Mouse (Mus musculus) kidney, adult 2 months (tissue): Measurements from ENCODE around the gene Exoc7. TPM values are rescaled to one million over a fixed set of nuclear protein-coding genes. Genes with fewer than 3 reads are reported as not detected.

Experiments used
- DNase-seq: peaks from one replicate; pipeline ENCODE4 v3.0.0; 2021
- H3K27ac ChIP-seq: fragments of 200-500 bp; 2 replicates; pipeline ENCODE4 v1.5.1; 2012; ENCODE audit warnings: low read depth, low read length, control low read depth, inconsistent platforms; ENCODE audit not compliant: insufficient read depth
- H3K27me3 ChIP-seq: fragments of 200-500 bp; replicated peaks from 2 replicates; pipeline ENCODE4 v1.6.1; 2012; ENCODE audit warnings: mild to moderate bottlenecking, moderate library complexity, low read length, inconsistent platforms; ENCODE audit not compliant: control insufficient read depth, insufficient read depth
- H3K36me3 ChIP-seq: fragments of 200-500 bp; 2 replicates; pipeline ENCODE4 v1.6.1; 2012; ENCODE audit warnings: mild to moderate bottlenecking, moderate library complexity, low read length, inconsistent platforms; ENCODE audit not compliant: control insufficient read depth, insufficient read depth
- H3K4me1 ChIP-seq: fragments of 200-500 bp; 2 replicates; pipeline ENCODE4 v1.6.1; 2011; ENCODE audit warnings: low read length; ENCODE audit not compliant: control insufficient read depth, insufficient read depth
- H3K4me3 ChIP-seq: fragments of 200-500 bp; 2 replicates; pipeline ENCODE4 v1.5.1; 2011; ENCODE audit warnings: mild to moderate bottlenecking, low read depth, low read length, control low read depth; ENCODE audit not compliant: insufficient read depth
- CTCF ChIP-seq: fragments of 200-500 bp; conservative IDR thresholded peaks from 2 replicates; pipeline ENCODE4 v1.5.1; 2011; ENCODE audit warnings: low read depth, mild to moderate bottlenecking, control low read depth, low read length, moderate library complexity, mixed read lengths; ENCODE audit not compliant: insufficient read depth, insufficient read length
- POLR2A ChIP-seq: fragments of 200-500 bp; IDR thresholded peaks from one replicate; pipeline ENCODE4 v1.6.1; 2011; ENCODE audit warnings: low read depth, low read length, control low read depth
- WGBS: fragments of 180-500 bp; shearing (Covaris S2); methylation state at CpG from one replicate; pipeline ENCODE4 v1.1.7; 2018; 5-methylcytosine and 5-hydroxymethylcytosine counted together
- polyA plus RNA-seq: library from polyadenylated mRNA; depleted of rRNA; stranded (reverse); fragments of >200 nt; gene quantifications from 2 replicates; pipeline ENCODE4 v1.2.3, GENCODE M21; 2012

The Exoc7 gene
- polyA plus RNA-seq, 1 experiment = 33.5 TPM

- Histone ChIP-seq H3K27me3 (no peaks in the 10 kb centered on the region), H3K36me3 (no peaks in the 10 kb centered on the region; the same call in none of the 2 replicates)
Measured at GRCm38 (mm10) chr11:116297017-116297416, 10.0 kb downstream of the Exoc7 start.

DNA sequence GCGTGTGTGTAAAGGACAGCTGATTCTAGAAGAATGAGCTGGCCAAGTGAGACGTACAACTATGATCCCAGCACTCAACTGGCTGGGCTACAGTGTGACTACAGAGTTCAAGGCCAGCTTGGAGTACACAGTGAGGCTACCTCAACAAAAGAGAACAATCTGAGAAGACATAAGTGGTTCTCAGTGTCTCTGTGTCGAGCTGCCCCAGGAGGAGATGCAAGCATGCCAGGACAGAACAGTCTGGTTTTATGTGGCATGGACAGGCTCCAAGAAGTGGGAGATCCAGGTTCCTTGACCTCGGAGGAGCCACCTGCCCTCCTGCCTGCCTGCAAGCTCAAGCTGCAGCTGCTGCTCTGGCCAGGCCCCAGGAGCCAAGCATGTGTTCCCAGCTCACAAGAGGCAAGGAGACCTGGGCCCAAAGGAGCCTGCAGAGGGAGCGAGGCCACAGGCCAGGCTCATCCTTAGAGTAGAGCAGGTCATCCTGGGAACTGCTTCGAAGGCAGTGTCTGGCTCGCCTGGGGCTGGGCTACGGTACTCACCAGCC lies 10.8 kb downstream of the Exoc7 start:
- no peak for TF ChIP-seq POLR2A
- no peak for TF ChIP-seq CTCF
- no peak for DNase-seq
- H3K27ac ChIP-seq = no peak overlapping the region
- 86% methylated on average over 8 of the region's 8 CpGs for WGBS
- no peaks in the 10 kb centered on the region for H3K27me3 ChIP-seq
- H3K4me1 ChIP-seq = no peaks in the 10 kb centered on the region
- H3K4me3 ChIP-seq = no peak overlapping the region
- H3K36me3 ChIP-seq = no peaks in the 10 kb centered on the region; the same call in none of the 2 replicates

More at GRCm38 (mm10) chr11:116297017-116297416, 10.0 kb downstream of the Exoc7 start:
- Histone ChIP-seq H3K4me1 (no peaks in the 10 kb centered on the region), H3K27ac (no peak overlapping the region), H3K4me3 (no peak overlapping the region)
- DNase-seq = no peak
- TF ChIP-seq CTCF = no peak
- no peak for TF ChIP-seq POLR2A
- 82% methylated on average over 3 of the region's 3 CpGs for WGBS

DNA sequence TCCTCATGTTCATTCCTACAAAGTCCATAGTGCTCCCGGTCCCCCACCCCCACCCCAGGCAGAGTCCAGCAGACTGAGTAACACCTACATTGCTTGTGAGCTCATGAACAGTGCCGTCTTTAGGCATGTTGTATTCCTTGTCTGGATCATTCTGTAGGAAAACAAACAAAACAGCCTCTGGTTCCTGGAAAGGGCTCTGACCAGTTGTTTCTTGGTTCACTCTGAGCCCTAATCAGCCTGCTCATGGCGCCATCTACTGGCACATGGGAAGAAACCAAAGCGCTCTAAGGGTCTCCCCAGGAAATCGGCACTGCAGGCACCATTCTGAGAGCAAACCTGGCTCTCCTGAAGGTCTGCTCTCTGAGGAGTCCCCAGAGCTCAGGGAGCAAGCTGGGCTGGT lies 12.7 kb downstream of the Exoc7 start:
- Histone ChIP-seq H3K36me3 (no peaks in the 10 kb centered on the region), H3K4me1 (no peaks in the 10 kb centered on the region), H3K27ac (no peak overlapping the region), H3K4me3 (no peak overlapping the region), H3K27me3 (no peaks in the 10 kb centered on the region)
- TF ChIP-seq CTCF (peak; percentile 79), POLR2A (no peak)
- DNase-seq = peak; percentile 70
- 22% methylated on average over 5 of the region's 5 CpGs for whole genome bisulfite sequencing

DNA sequence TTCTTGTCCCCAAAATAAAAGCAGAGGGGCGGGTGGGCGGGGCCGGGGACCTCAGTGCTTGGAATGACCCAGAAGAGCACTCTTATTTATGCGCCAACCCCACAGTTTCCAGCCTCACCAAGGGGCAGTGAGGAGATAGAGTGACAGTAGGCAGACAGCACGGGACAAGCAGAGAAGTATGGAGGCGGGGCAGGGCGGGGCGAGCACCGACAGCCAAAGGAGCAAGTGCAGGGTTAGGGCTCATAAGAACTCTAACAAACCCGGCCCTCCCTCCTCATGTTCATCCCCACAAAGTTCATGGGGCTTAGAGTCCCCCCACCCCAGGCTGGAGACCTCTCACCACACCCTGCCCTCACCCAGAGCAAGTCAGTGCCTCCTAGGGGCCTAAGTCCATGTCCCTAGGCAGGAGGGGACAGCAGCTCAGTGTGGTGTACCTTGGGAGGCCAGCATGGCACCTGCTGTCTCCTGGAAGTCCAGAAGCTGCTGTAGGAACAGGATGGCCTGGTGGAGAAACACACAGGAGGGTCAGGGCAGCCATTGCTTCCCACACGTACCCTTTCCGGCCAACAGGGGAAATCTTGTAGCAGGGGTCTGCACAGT lies 13.4 kb downstream of the Exoc7 start:
- H3K4me1 ChIP-seq = no peaks in the 10 kb centered on the region
- WGBS = 91% methylated on average over 12 of the region's 12 CpGs
- TF ChIP-seq POLR2A (no peak), CTCF (no peak)
- no peak for DNase-seq
- no peak overlapping the region for H3K4me3 ChIP-seq
- no peaks in the 10 kb centered on the region for H3K36me3 ChIP-seq
- no peaks in the 10 kb centered on the region for H3K27me3 ChIP-seq
- no peak overlapping the region for H3K27ac ChIP-seq

DNA sequence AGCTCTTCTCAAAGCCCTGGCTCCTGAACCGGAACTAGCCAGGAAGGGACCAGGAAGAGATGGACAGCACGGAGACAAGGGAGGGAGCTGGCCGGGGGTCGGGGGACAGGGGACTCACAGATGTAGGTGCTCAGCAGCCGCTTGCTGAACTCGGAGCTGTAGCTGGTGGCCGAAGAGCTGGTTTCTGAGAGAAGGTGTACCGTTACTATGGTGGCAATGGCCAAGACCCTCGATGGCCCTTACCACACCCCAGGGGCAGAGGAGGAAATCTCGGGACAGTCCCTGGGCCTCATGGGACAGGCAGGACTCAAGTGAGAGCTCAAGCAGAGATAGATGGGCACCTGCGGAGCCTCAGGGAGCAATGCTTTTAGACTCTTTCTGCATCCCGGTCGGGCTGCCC lies 14.6 kb downstream of the Exoc7 start:
- Histone ChIP-seq H3K36me3 (no peaks in the 10 kb centered on the region; the same call in 1 of the 2 replicates), H3K4me1 (no peaks in the 10 kb centered on the region), H3K27me3 (no peaks in the 10 kb centered on the region), H3K27ac (no peak overlapping the region), H3K4me3 (no peak overlapping the region)
- no peak for DNase-seq
- WGBS = 94% methylated on average over 13 of the region's 13 CpGs
- no peak for TF ChIP-seq POLR2A
- TF ChIP-seq CTCF = no peak

DNA sequence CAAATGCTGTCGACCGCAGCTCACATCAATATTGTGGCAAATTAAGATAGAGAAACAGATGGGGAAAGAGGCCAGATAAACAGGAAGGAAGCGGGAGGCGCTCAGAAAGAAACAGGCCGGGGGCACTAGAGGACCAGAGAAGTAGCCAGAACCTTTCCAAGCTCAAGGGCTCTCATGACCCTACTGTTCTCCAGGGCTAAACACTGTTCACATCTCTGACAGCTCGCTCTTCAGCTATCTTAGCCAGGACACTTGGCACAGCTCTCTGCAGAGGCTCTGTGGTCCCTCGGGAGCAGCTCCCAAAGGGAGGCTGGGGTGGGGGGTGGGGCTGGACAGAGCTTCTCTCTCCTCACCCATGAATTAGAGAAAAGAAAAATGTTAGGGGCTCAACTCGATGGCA lies 16.5 kb downstream of the Exoc7 start:
- H3K4me3 ChIP-seq = no peak overlapping the region
- H3K27me3 ChIP-seq = no peaks in the 10 kb centered on the region
- peak; percentile 44 for DNase-seq
- H3K4me1 ChIP-seq = no peaks in the 10 kb centered on the region
- 65% methylated on average over 8 of the region's 8 CpGs for WGBS
- no peak overlapping the region; the same call in 1 of the 2 replicates for H3K27ac ChIP-seq
- H3K36me3 ChIP-seq = no peaks in the 10 kb centered on the region; the same call in 1 of the 2 replicates
- TF ChIP-seq POLR2A (no peak), CTCF (no peak)

GRCm38 (mm10) chr11:116287351-116287750 lies 19.7 kb downstream of the Exoc7 start:
- WGBS = 80% methylated on average over 5 of the region's 5 CpGs
- H3K36me3 ChIP-seq = no peaks in the 10 kb centered on the region; the same call in 1 of the 2 replicates
- DNase-seq = no peak
- H3K4me1 ChIP-seq = 0 out of 2 replicates have a peak, but pooled peaks cover 3% of the 10 kb centered on the region
- no peaks in the 10 kb centered on the region for H3K27me3 ChIP-seq
- no peak overlapping the region for H3K27ac ChIP-seq
- no peak for TF ChIP-seq CTCF
- H3K4me3 ChIP-seq = no peak overlapping the region
